In genomic region chr11:74981464-74981863, GRCm38 (mm10) we compare ENCODE assay signal across 9 mouse cellular contexts. TPM values are rescaled to one million over a fixed set of nuclear protein-coding genes. Genes with fewer than 3 reads are reported as not detected.
DNase-seq lines count a peak whose midpoint lies in the region; ATAC-seq and TF ChIP-seq lines count a peak whose summit lies in the region.
"Had no signal": no experiment of that assay in that cellular context is flagged by ENCODE, and none has a peak within 500 bp of the region (broad histone marks: within the 10 kb centered on the region; RNA-seq: fewer than 3 reads in every experiment).

No protein-coding gene starts in this region.

- intact Hi-C loops in heart, postnatal 10 days (cut with DNase I), result loop anchor here (1.0 kb wide), 1 partner anchor 188 kb away; the partner anchor contains the start of gene Hic1

- H3K9ac ChIP-seq in lung, embryonic 15.5 days, result no peak overlapping the region

- peak; percentile 84 to 89 for DNase-seq in adrenal gland, postnatal 36 days
- DNase-seq in heart, postnatal 10 days, result peak; percentile 89 to 93
- DNase-seq in layer of hippocampus, adult 2 months (ENCODE audit: low spot score in 2 of 2), result peak; percentile 63 to 79
- peak; percentile 62 for DNase-seq in retina, postnatal 7 days (ENCODE audit: low read depth, low spot score)
- DNase-seq in thymus, postnatal 4 days, result peak; percentile 90

- no peak overlapping the region for H3K27ac ChIP-seq in embryonic fibroblast, embryonic 13.5 days (ENCODE audit: insufficient read depth, low read length)
- H3K27ac ChIP-seq in layer of hippocampus, adult 2 months, result no peak overlapping the region
- H3K27ac ChIP-seq in lung, embryonic 15.5 days, result 0 out of 2 replicates have a peak overlapping the region, but pooled peaks have one; percentile 49

- no peak for TF ChIP-seq POLR2A in embryonic fibroblast, embryonic 13.5 days (IDR thresholded peaks at IDR 0.05; ENCODE audit: low read depth, low read length)

- peak; percentile 88 for TF ChIP-seq CTCF in E14TG2a.4 (conservative IDR thresholded peaks at IDR 0.05; ENCODE audit: low read length)
- TF ChIP-seq CTCF in embryonic fibroblast, embryonic 13.5 days (IDR thresholded peaks at IDR 0.05; ENCODE audit: borderline replicate concordance, insufficient read depth, low read length), result peak; percentile 99
- peak; percentile 100 for TF ChIP-seq CTCF in layer of hippocampus, adult 2 months (conservative IDR thresholded peaks at IDR 0.05)

- H3K4me2 ChIP-seq in lung, embryonic 15.5 days, result no peak overlapping the region

- H3K9me3 ChIP-seq in E14TG2a.4 (ENCODE audit: low read length), result no peaks in the 10 kb centered on the region
- no peaks in the 10 kb centered on the region for H3K9me3 ChIP-seq in lung, embryonic 15.5 days

- no peaks in the 10 kb centered on the region for H3K4me1 ChIP-seq in E14TG2a.4 (replicated peaks; ENCODE audit: low read depth, low read length)
- no peaks in the 10 kb centered on the region for H3K4me1 ChIP-seq in embryonic fibroblast, embryonic 13.5 days (ENCODE audit: control insufficient read depth, insufficient read depth, low read length)
- H3K4me1 ChIP-seq in lung, embryonic 15.5 days, result peaks cover 10% of the 10 kb centered on the region; the same call in 1 of the 2 replicates

- ATAC-seq in lung, embryonic 15.5 days (ENCODE audit: borderline replicate concordance, extremely low read depth, low FRiP score, low TSS enrichment), result peak; percentile 74

- no peaks in the 10 kb centered on the region for H3K27me3 ChIP-seq in E14TG2a.4 (ENCODE audit: insufficient read depth, low read length)
- no peaks in the 10 kb centered on the region for H3K27me3 ChIP-seq in lung, embryonic 15.5 days
- H3K27me3 ChIP-seq: megakaryocyte, embryonic 14.5 days had no signal

- peaks cover 8% of the 10 kb centered on the region for H3K36me3 ChIP-seq in E14TG2a.4 (ENCODE audit: insufficient read depth, low read length)
- H3K36me3 ChIP-seq in lung, embryonic 15.5 days, result 0 out of 2 replicates have a peak, but pooled peaks cover 8% of the 10 kb centered on the region

- no peak overlapping the region for H3K4me3 ChIP-seq in E14TG2a.4 (replicated peaks; ENCODE audit: low read length)
- H3K4me3 ChIP-seq in embryonic fibroblast, embryonic 13.5 days (ENCODE audit: insufficient read depth, low read length), result no peak overlapping the region
- no peak overlapping the region for H3K4me3 ChIP-seq in layer of hippocampus, adult 2 months
- no peak overlapping the region for H3K4me3 ChIP-seq in lung, embryonic 15.5 days
- H3K4me3 ChIP-seq: megakaryocyte, embryonic 14.5 days had no signal

- 22% methylated on average over 2 of the region's 2 CpGs for WGBS in lung, embryonic 15.5 days

RNA-seq across cellular contexts. Expression of gene Srr, which starts 55.7 kb away (rescaled TPM):
- total RNA-seq in adrenal gland, postnatal 36 days (2021), result 10 to 100 TPM; 44.4 to 45.9 TPM
- 33.4 and 37.1 TPM in 2 replicates for polyA plus RNA-seq in embryonic fibroblast, embryonic 13.5 days (2011; ENCODE audit: insufficient read length, low read depth, missing spikeins)
- 10 to 100 TPM; 33.2 to 34.5 TPM for total RNA-seq in heart, postnatal 10 days (2021)
- total RNA-seq in layer of hippocampus, adult 2 months (2021), result 10 to 100 TPM; 85.2 to 96.3 TPM
- polyA plus RNA-seq in lung, embryonic 15.5 days (2015; fragmentation: Nextera tagmentation; extraction: Ambion mirVana), result 19.8 and 21.6 TPM in 2 replicates

RNA-seq across cellular contexts. Expression of gene Smg6, which starts 55.8 kb away (rescaled TPM):
- total RNA-seq in adrenal gland, postnatal 36 days (2021), result 10 to 100 TPM; 19.2 to 23.5 TPM
- 16.2 and 19.1 TPM in 2 replicates for polyA plus RNA-seq in embryonic fibroblast, embryonic 13.5 days (2011; ENCODE audit: insufficient read length, low read depth, missing spikeins)
- total RNA-seq in heart, postnatal 10 days (2021), result 10 to 100 TPM; 24.1 to 25.3 TPM
- total RNA-seq in layer of hippocampus, adult 2 months (2021), result 10 to 100 TPM; 31.9 to 34.7 TPM
- polyA plus RNA-seq in lung, embryonic 15.5 days (2015; fragmentation: Nextera tagmentation; extraction: Ambion mirVana), result 14.8 and 17.3 TPM in 2 replicates
